Mouse (Mus musculus) liver, postnatal 0 days (tissue): Measurements from ENCODE around the gene Rgma. TPM values are rescaled to one million over a fixed set of nuclear protein-coding genes. Genes with fewer than 3 reads are reported as not detected.

Experiments
- ATAC-seq: fragments of 200-750 bp; cut with Nextera tagmentation; 2 replicates; pipeline ENCODE4 v1.8.0; 2017; ENCODE audit warnings: mild to moderate bottlenecking, moderate library complexity
- DNase-seq: peaks from one replicate; pipeline ENCODE4 v3.0.0-alpha.2; 2016
- H3K27ac ChIP-seq: fragments of 300-500 bp; sonication (generic); 2 replicates; pipeline ENCODE4 v1.5.1; 2014; ENCODE audit warnings: antibody characterized with exemption, moderate library complexity, mild to moderate bottlenecking, low read depth
- H3K27me3 ChIP-seq: fragments of 300-500 bp; sonication (generic); 2 replicates; pipeline ENCODE4 v1.6.1; 2014; ENCODE audit warnings: low read length, control low read depth, mixed read lengths; ENCODE audit not compliant: insufficient read depth
- H3K36me3 ChIP-seq: fragments of 300-500 bp; sonication (generic); replicated peaks from 2 replicates; pipeline ENCODE4 v1.6.1; 2014; ENCODE audit warnings: mild to moderate bottlenecking, control low read depth, low read length, moderate library complexity, mixed read lengths; ENCODE audit not compliant: insufficient read depth
- H3K4me1 ChIP-seq: fragments of 300-500 bp; sonication (generic); 2 replicates; pipeline ENCODE4 v1.6.1; 2014; ENCODE audit warnings: antibody characterized with exemption, mild to moderate bottlenecking, control low read depth; ENCODE audit not compliant: insufficient read depth
- H3K4me2 ChIP-seq: fragments of 300-500 bp; sonication (generic); 2 replicates; pipeline ENCODE4 v1.6.1; 2014; ENCODE audit warnings: low read depth, mild to moderate bottlenecking, low read length, moderate library complexity, mixed read lengths
- H3K4me3 ChIP-seq: fragments of 300-500 bp; sonication (generic); 2 replicates; pipeline ENCODE4 v1.5.1; 2014; ENCODE audit warnings: low read depth, low read length
- H3K9ac ChIP-seq: fragments of 300-500 bp; sonication (generic); replicated peaks from 2 replicates; pipeline ENCODE4 v1.6.1; 2014; ENCODE audit warnings: mild to moderate bottlenecking, moderate library complexity
- H3K9me3 ChIP-seq: fragments of 300-500 bp; sonication (generic); 2 replicates; pipeline ENCODE4 v1.6.1; 2016; ENCODE audit warnings: mild to moderate bottlenecking, control low read depth, low read length, mixed read lengths
- CTCF ChIP-seq: sonication (generic); IDR thresholded peaks from 2 replicates; pipeline ENCODE4 v1.5.1; 2016; ENCODE audit warnings: antibody characterized with exemption, low read depth
- EP300 ChIP-seq: IDR thresholded peaks from 2 replicates; pipeline ENCODE4 v1.6.1; 2016; ENCODE audit warnings: antibody characterized with exemption, low read depth, mild to moderate bottlenecking
- WGBS: fragments of 180-500 bp; shearing (Covaris S2); extraction: QIAGEN DNeasy Blood & Tissue Kit; methylation state at CpG from one replicate; pipeline ENCODE4 v1.1.7; 2014; ENCODE audit not compliant: insufficient replicate concordance; 5-methylcytosine and 5-hydroxymethylcytosine counted together
- polyA plus RNA-seq: library from polyadenylated mRNA; unstranded; fragments of >200 nt; fragmentation: Nextera tagmentation; extraction: Ambion mirVana; gene quantifications from 2 replicates; pipeline ENCODE4 v1.2.1, GENCODE M21; 2015

The Rgma gene
- polyA plus RNA-seq, 1 experiment from 2014 or later = 0.12 TPM

GRCm38 (mm10) chr7:73367681-73368464, 7.4 kb upstream of the Rgma start:
- WGBS = 83% methylated on average over 10 of the region's 10 CpGs
- no peak for TF ChIP-seq EP300
- TF ChIP-seq CTCF = no peak
- Histone ChIP-seq H3K36me3 (no peaks in the 10 kb centered on the region), H3K27me3 (peaks cover 23% of the 10 kb centered on the region), H3K9me3 (no peaks in the 10 kb centered on the region), H3K27ac (no peak overlapping the region), H3K9ac (no peak overlapping the region), H3K4me3 (no peak overlapping the region), H3K4me1 (peaks cover 9% of the 10 kb centered on the region), H3K4me2 (no peak overlapping the region)
- DNase-seq (no peak), ATAC-seq (no peak)

- ATAC-seq = no peak
- WGBS = 55% methylated on average over 4 of the region's 4 CpGs
- no peak overlapping the region for H3K9ac ChIP-seq
- H3K36me3 ChIP-seq = no peaks in the 10 kb centered on the region
- H3K27me3 ChIP-seq = peaks cover 44% of the 10 kb centered on the region
- TF ChIP-seq CTCF = no peak
- no peak for TF ChIP-seq EP300
- H3K4me3 ChIP-seq = no peak overlapping the region
- H3K27ac ChIP-seq = no peak overlapping the region
- no peak overlapping the region for H3K4me2 ChIP-seq
- no peaks in the 10 kb centered on the region for H3K9me3 ChIP-seq
- H3K4me1 ChIP-seq = peaks cover 9% of the 10 kb centered on the region
- no peak for DNase-seq
These were observed 5.3 kb upstream of the Rgma start for GRCm38 (mm10) chr7:73369992-73370391.

GRCm38 (mm10) chr7:73371587-73372321, 3.6 kb upstream of the Rgma start:
- no peak overlapping the region for H3K4me3 ChIP-seq
- TF ChIP-seq CTCF (no peak), EP300 (no peak)

GRCm38 (mm10) chr7:73372352-73372970, 2.8 kb upstream of the Rgma start:
- WGBS = 2% methylated on average over 29 of the region's 29 CpGs
- ATAC-seq (peak; percentile 81), DNase-seq (peak; percentile 74)
- TF ChIP-seq CTCF (peak; percentile 13; the same call in 1 of the 2 replicates), EP300 (no peak)
- Histone ChIP-seq H3K4me3 (peak overlapping the region; percentile 22; the same call in 1 of the 2 replicates), H3K9me3 (no peaks in the 10 kb centered on the region), H3K27ac (no peak overlapping the region), H3K36me3 (no peaks in the 10 kb centered on the region), H3K4me1 (peaks cover 14% of the 10 kb centered on the region), H3K27me3 (peaks cover 69% of the 10 kb centered on the region), H3K4me2 (peak overlapping the region; percentile 47), H3K9ac (no peak overlapping the region)

More at GRCm38 (mm10) chr7:73371587-73372321, 3.6 kb upstream of the Rgma start:
- Histone ChIP-seq H3K9ac (no peak overlapping the region), H3K27me3 (peaks cover 62% of the 10 kb centered on the region), H3K36me3 (no peaks in the 10 kb centered on the region), H3K27ac (no peak overlapping the region), H3K4me2 (no peak overlapping the region), H3K4me1 (peaks cover 14% of the 10 kb centered on the region), H3K9me3 (no peaks in the 10 kb centered on the region)
- WGBS = 34% methylated on average over 10 of the region's 10 CpGs
- DNase-seq (peak; percentile 19), ATAC-seq (peak; percentile 74)

- H3K27me3 ChIP-seq = peaks cover 73% of the 10 kb centered on the region
- DNase-seq = no peak
These were observed 582 bp upstream of the Rgma start for GRCm38 (mm10) chr7:73374727-73375126.

More at GRCm38 (mm10) chr7:73374727-73375126, 582 bp upstream of the Rgma start:
- H3K4me2 ChIP-seq = peak overlapping the region; percentile 75
- no peak for ATAC-seq
- TF ChIP-seq EP300 (no peak), CTCF (no peak)
- peaks cover 14% of the 10 kb centered on the region for H3K4me1 ChIP-seq
- H3K9ac ChIP-seq = no peak overlapping the region
- no peaks in the 10 kb centered on the region for H3K36me3 ChIP-seq
- peak overlapping the region; percentile 43 for H3K4me3 ChIP-seq
- 3% methylated on average over 14 of the region's 14 CpGs for WGBS
- H3K9me3 ChIP-seq = no peaks in the 10 kb centered on the region
- no peak overlapping the region for H3K27ac ChIP-seq
